In the genomic region with DNA sequence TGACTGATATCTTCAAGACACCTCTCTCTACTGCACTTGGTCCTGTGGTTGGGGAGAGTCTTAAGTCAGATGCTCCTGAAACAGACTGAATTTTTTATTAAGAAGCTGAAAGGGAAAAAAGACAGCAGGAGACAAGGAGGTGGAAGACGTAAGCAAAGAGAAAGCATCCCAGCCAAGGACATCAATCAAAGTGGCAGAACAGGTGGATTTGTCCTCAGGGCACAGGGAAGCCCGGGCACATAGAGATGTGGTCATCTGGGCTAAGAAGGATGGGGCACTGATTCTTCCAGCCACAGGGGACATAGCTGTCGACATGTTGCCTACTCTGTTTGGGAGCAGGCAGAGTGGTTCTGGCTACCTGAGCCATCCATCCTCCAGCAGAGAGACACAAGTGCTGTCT, we compare ENCODE assay signal across 12 mouse cellular contexts.
DNase-seq lines count a peak whose midpoint lies in the region; ATAC-seq and TF ChIP-seq lines count a peak whose summit lies in the region.
"Had no signal": no experiment of that assay in that cellular context is flagged by ENCODE, and none has a peak within 500 bp of the region (broad histone marks: within the 10 kb centered on the region; RNA-seq: fewer than 3 reads in every experiment).

No protein-coding gene starts in this region.

- no peak overlapping the region for H3K9ac ChIP-seq in heart, embryonic 14.5 days (ENCODE audit: low read length)
- no peak overlapping the region for H3K9ac ChIP-seq in hindbrain, embryonic 16.5 days (ENCODE audit: low read depth, low read length)
- no peak overlapping the region for H3K9ac ChIP-seq in hindbrain, postnatal 0 days (replicated peaks; ENCODE audit: low read length)
- H3K9ac ChIP-seq: intestine, embryonic 15.5 days had no signal

- no peaks in the 10 kb centered on the region for H3K36me3 ChIP-seq in heart, embryonic 14.5 days (ENCODE audit: control insufficient read depth, insufficient read depth, low read length)
- no peaks in the 10 kb centered on the region for H3K36me3 ChIP-seq in hindbrain, embryonic 16.5 days (ENCODE audit: control insufficient read depth, insufficient read depth, low read length)
- H3K36me3 ChIP-seq in hindbrain, postnatal 0 days (ENCODE audit: insufficient read depth, low read length) = no peaks in the 10 kb centered on the region
- H3K36me3 ChIP-seq in C2C12 (ENCODE audit: control insufficient read depth, insufficient read depth) = no peaks in the 10 kb centered on the region
- no peaks in the 10 kb centered on the region for H3K36me3 ChIP-seq in limb, embryonic 10.5 days
- H3K36me3 ChIP-seq: embryonic facial prominence, embryonic 10.5 days; intestine, embryonic 15.5 days had no signal

- H3K9me3 ChIP-seq in heart, embryonic 14.5 days (ENCODE audit: control insufficient read depth, low read length) = no peaks in the 10 kb centered on the region
- no peaks in the 10 kb centered on the region for H3K9me3 ChIP-seq in hindbrain, embryonic 16.5 days (ENCODE audit: control insufficient read depth, low read length)
- H3K9me3 ChIP-seq in hindbrain, postnatal 0 days (ENCODE audit: low read length) = no peaks in the 10 kb centered on the region
- H3K9me3 ChIP-seq in limb, embryonic 10.5 days (replicated peaks) = no peaks in the 10 kb centered on the region
- H3K9me3 ChIP-seq: embryonic facial prominence, embryonic 10.5 days; intestine, embryonic 15.5 days had no signal

- peak overlapping the region; percentile 19; the same call in 1 of the 2 replicates for H3K4me2 ChIP-seq in heart, embryonic 14.5 days (ENCODE audit: low read length)
- no peak overlapping the region for H3K4me2 ChIP-seq in hindbrain, embryonic 16.5 days (ENCODE audit: low read length)
- no peak overlapping the region for H3K4me2 ChIP-seq in hindbrain, postnatal 0 days (ENCODE audit: low read depth, low read length)
- H3K4me2 ChIP-seq: intestine, embryonic 15.5 days had no signal

- no peak for DNase-seq in heart, adult 8-10 months (ENCODE audit: low spot score)
- DNase-seq in hindbrain, postnatal 0 days (ENCODE audit: low spot score) = no peak
- no peak for DNase-seq in limb, embryonic 10.5 days (ENCODE audit: low spot score)
- DNase-seq: cerebellum, adult 9-10 months; gastrocnemius, postnatal 10 days; liver had no signal

- H3K79me2 ChIP-seq in C2C12 (ENCODE audit: control insufficient read depth, insufficient read depth) = no peaks in the 10 kb centered on the region

- peaks cover 17% of the 10 kb centered on the region in 2 experiments for H3K4me1 ChIP-seq in heart, embryonic 14.5 days (ENCODE audit: control insufficient read depth in 2 of 2, insufficient read depth in 2 of 2, low read length in 2 of 2)
- H3K4me1 ChIP-seq in hindbrain, embryonic 16.5 days (ENCODE audit: control insufficient read depth, insufficient read depth, low read depth, low read length) = peaks cover 6% of the 10 kb centered on the region; the same call in 1 of the 2 replicates
- H3K4me1 ChIP-seq in hindbrain, postnatal 0 days (ENCODE audit: insufficient read depth, low read length) = peaks cover 5% of the 10 kb centered on the region; the same call in 1 of the 2 replicates
- peaks cover 18% of the 10 kb centered on the region for H3K4me1 ChIP-seq in limb, embryonic 10.5 days
- H3K4me1 ChIP-seq: intestine, embryonic 15.5 days had no signal

- no peaks in the 10 kb centered on the region for H3K27me3 ChIP-seq in heart, embryonic 14.5 days (ENCODE audit: control insufficient read depth, insufficient read depth, low read length)
- no peaks in the 10 kb centered on the region for H3K27me3 ChIP-seq in hindbrain, embryonic 16.5 days (replicated peaks; ENCODE audit: control insufficient read depth, insufficient read depth, low read length)
- no peaks in the 10 kb centered on the region for H3K27me3 ChIP-seq in hindbrain, postnatal 0 days (ENCODE audit: insufficient read depth, low read length)
- no peaks in the 10 kb centered on the region for H3K27me3 ChIP-seq in C2C12 (ENCODE audit: control insufficient read depth, insufficient read depth, insufficient read length)
- no peaks in the 10 kb centered on the region for H3K27me3 ChIP-seq in limb, embryonic 10.5 days (ENCODE audit: low read depth, poor library complexity, severe bottlenecking)
- H3K27me3 ChIP-seq: intestine, embryonic 15.5 days had no signal

- TF ChIP-seq CTCF in hindbrain, postnatal 0 days (IDR thresholded peaks at IDR 0.05; ENCODE audit: low read depth) = no peak
- TF ChIP-seq CTCF in C2C12 (IDR thresholded peaks at IDR 0.05; ENCODE audit: control insufficient read depth, insufficient read depth, insufficient read length) = no peak

- H3K79me3 ChIP-seq in C2C12 (ENCODE audit: low read depth) = no peaks in the 10 kb centered on the region

- ATAC-seq in heart, embryonic 14.5 days (ENCODE audit: insufficient number of reproducible peaks, insufficient read depth, low FRiP score, low read depth) = no peak
- 0 out of 2 replicates have a peak, but pooled peaks have one; percentile 30 for ATAC-seq in hindbrain, embryonic 16.5 days
- ATAC-seq in hindbrain, postnatal 0 days = no peak
- no peak for ATAC-seq in frontal cortex, adult (ENCODE audit: low TSS enrichment)

- no peak overlapping the region for H3ac ChIP-seq in C2C12 (ENCODE audit: control insufficient read depth, insufficient read length, low read depth)

- 64% methylated on average over 3 of the region's 3 CpGs for WGBS in heart, embryonic 14.5 days
- 46% methylated on average over 3 of the region's 3 CpGs for WGBS in hindbrain, embryonic 16.5 days
- WGBS in hindbrain, postnatal 0 days = 56% methylated on average over 3 of the region's 3 CpGs
- WGBS in limb, embryonic 10.5 days = 60% methylated on average over 3 of the region's 3 CpGs

- H3K27ac ChIP-seq in heart, embryonic 14.5 days (replicated peaks in 1 of 2; ENCODE audit: control insufficient read depth in 1 of 2, insufficient read depth in 1 of 2, low read depth in 2 of 2, low read length in 2 of 2) = peak overlapping the region in 1 of 2 experiments; percentile 31; a peak in 1 of 4 replicates
- H3K27ac ChIP-seq in hindbrain, embryonic 16.5 days (ENCODE audit: low read depth, low read length) = no peak overlapping the region
- H3K27ac ChIP-seq in hindbrain, postnatal 0 days = no peak overlapping the region
- H3K27ac ChIP-seq in limb, embryonic 10.5 days = peak overlapping the region; percentile 36; the same call in 1 of the 2 replicates
- H3K27ac ChIP-seq: embryonic facial prominence, embryonic 10.5 days; intestine, embryonic 15.5 days had no signal

- H3K4me3 ChIP-seq in heart, embryonic 14.5 days (ENCODE audit: control insufficient read depth in 1 of 2, insufficient read depth in 1 of 2, low read depth in 1 of 2, low read length in 2 of 2) = no peak overlapping the region
- H3K4me3 ChIP-seq in hindbrain, embryonic 16.5 days (ENCODE audit: low read length) = no peak overlapping the region
- no peak overlapping the region for H3K4me3 ChIP-seq in hindbrain, postnatal 0 days (ENCODE audit: low read length)
- no peak overlapping the region for H3K4me3 ChIP-seq in C2C12 (ENCODE audit: insufficient read depth, poor library complexity, severe bottlenecking)
- H3K4me3 ChIP-seq in limb, embryonic 10.5 days = no peak overlapping the region
- H3K4me3 ChIP-seq: embryonic facial prominence, embryonic 10.5 days; intestine, embryonic 15.5 days had no signal

TF ChIP-seq in C2C12, 6 proteins besides CTCF, POLR2A, EP300 and RAD21:
- TF ChIP-seq MYOD1 (IDR thresholded peaks at IDR 0.05; ENCODE audit: control insufficient read depth, insufficient read length, low read depth) = peak; percentile 80
- TF ChIP-seq MAX (IDR thresholded peaks at IDR 0.05) = no peak
